Comparison of ENCODE assay signal across 8 mouse cellular contexts in genomic region chr14:18238750-18239731, GRCm38 (mm10). TPM values are rescaled to one million over a fixed set of nuclear protein-coding genes. Genes with fewer than 3 reads are reported as not detected.
DNase-seq lines count a peak whose midpoint lies in the region; ATAC-seq and TF ChIP-seq lines count a peak whose summit lies in the region.

TSS of gene Nr1d2 (minus strand) at chr14:18239127.

- peaks cover 5 to 10% of the 10 kb centered on the region in 2 experiments; a peak in 3 of 4 replicates for H3K4me1 ChIP-seq in MEL (ENCODE audit: control insufficient read depth in 1 of 2, insufficient read depth in 2 of 2, low read length in 2 of 2)
- peaks cover under 1% of the 10 kb centered on the region; the same call in 1 of the 2 replicates for H3K4me1 ChIP-seq in cerebellum, adult 2 months (ENCODE audit: control insufficient read depth, insufficient read depth, low read length)
- no peaks in the 10 kb centered on the region for H3K4me1 ChIP-seq in forebrain, postnatal 0 days (ENCODE audit: insufficient read depth)
- H3K4me1 ChIP-seq in lung, embryonic 15.5 days, result no peaks in the 10 kb centered on the region

- peak within 1 kb of the TSS; percentile 90 for H3K27ac ChIP-seq in MEL (ENCODE audit: control insufficient read depth, low read depth, low read length)
- peak within 1 kb of the TSS; percentile 100 for H3K27ac ChIP-seq in cerebellum, adult 2 months (ENCODE audit: insufficient read depth, low read length)
- H3K27ac ChIP-seq in forebrain, postnatal 0 days (ENCODE audit: low read depth, low read length), result peak within 1 kb of the TSS; percentile 91
- peak within 1 kb of the TSS; percentile 85 for H3K27ac ChIP-seq in lung, embryonic 15.5 days

- peaks cover 3% of the 10 kb centered on the region; the same call in 1 of the 2 replicates for H3K79me2 ChIP-seq in MEL (ENCODE audit: control insufficient read depth, insufficient read depth, low read length, poor library complexity)

- H3K9ac ChIP-seq in MEL (ENCODE audit: control insufficient read depth, low read depth, low read length, poor library complexity, severe bottlenecking), result peak within 1 kb of the TSS; percentile 93
- peak within 1 kb of the TSS; percentile 89 for H3K9ac ChIP-seq in forebrain, postnatal 0 days
- H3K9ac ChIP-seq in lung, embryonic 15.5 days, result peak within 1 kb of the TSS; percentile 66

- under 1% methylated on average over 62 of the region's 66 CpGs for WGBS in cerebellum, adult 2 months
- WGBS in forebrain, postnatal 0 days, result under 1% methylated on average over 49 of the region's 66 CpGs
- under 1% methylated on average over 54 of the region's 66 CpGs for WGBS in lung, embryonic 15.5 days

- 0 out of 6 replicates have a peak, but pooled peaks of 1 of the 3 experiments have one; percentile 2 for TF ChIP-seq CTCF in MEL (IDR thresholded peaks at IDR 0.05 in 2 of 3, conservative IDR thresholded peaks at IDR 0.05 in 1 of 3; ENCODE audit: control insufficient read depth in 1 of 3, insufficient read depth in 1 of 3, low read depth in 2 of 3, low read length in 3 of 3, poor library complexity in 1 of 3, severe bottlenecking in 1 of 3)
- TF ChIP-seq CTCF in cerebellum, adult 2 months (IDR thresholded peaks at IDR 0.05; ENCODE audit: borderline replicate concordance, insufficient read depth, low read depth, low read length), result no peak
- peak; percentile 57 for TF ChIP-seq CTCF in forebrain, postnatal 0 days (IDR thresholded peaks at IDR 0.05; ENCODE audit: low read depth)

- no peaks in the 10 kb centered on the region for H3K27me3 ChIP-seq in MEL (ENCODE audit: control insufficient read depth in 1 of 2, insufficient read depth in 2 of 2, low read length in 2 of 2)
- H3K27me3 ChIP-seq in cerebellum, adult 2 months (ENCODE audit: control insufficient read depth, insufficient read depth, low read length), result no peaks in the 10 kb centered on the region
- H3K27me3 ChIP-seq in forebrain, postnatal 0 days (ENCODE audit: insufficient read depth, low read length), result no peaks in the 10 kb centered on the region
- no peaks in the 10 kb centered on the region for H3K27me3 ChIP-seq in lung, embryonic 15.5 days

- no peak for TF ChIP-seq POLR2A in MEL (IDR thresholded peaks at IDR 0.05; ENCODE audit: control insufficient read depth in 1 of 2, insufficient read depth in 1 of 2, low read depth in 1 of 2, low read length in 2 of 2, poor library complexity in 1 of 2)
- peak; percentile 67 for TF ChIP-seq POLR2A in cerebellum, adult 2 months (IDR thresholded peaks at IDR 0.05; ENCODE audit: borderline replicate concordance, insufficient read depth, low read length)

- peak within 1 kb of the TSS; percentile 85 to 93 for H3K4me3 ChIP-seq in MEL (ENCODE audit: control insufficient read depth in 1 of 2, insufficient read depth in 1 of 2, low read depth in 2 of 2, low read length in 2 of 2)
- peak within 1 kb of the TSS; percentile 88 for H3K4me3 ChIP-seq in cerebellum, adult 2 months (replicated peaks; ENCODE audit: insufficient read depth, low read depth, low read length)
- peak within 1 kb of the TSS; percentile 93 for H3K4me3 ChIP-seq in forebrain, postnatal 0 days (ENCODE audit: low read depth, low read length)
- peak within 1 kb of the TSS; percentile 83 for H3K4me3 ChIP-seq in lung, embryonic 15.5 days

- no peak for TF ChIP-seq RAD21 in MEL (IDR thresholded peaks at IDR 0.05; ENCODE audit: low read depth, low read length)

- TF ChIP-seq EP300 in MEL (IDR thresholded peaks at IDR 0.05; ENCODE audit: low read depth in 1 of 2, low read length in 2 of 2), result no peak

- peak within 1 kb of the TSS; percentile 79 for H3K4me2 ChIP-seq in forebrain, postnatal 0 days (ENCODE audit: low read depth)
- peak within 1 kb of the TSS; percentile 91 for H3K4me2 ChIP-seq in lung, embryonic 15.5 days

- peak; percentile 86 for ATAC-seq in forebrain, postnatal 0 days
- peak; percentile 94 for ATAC-seq in lung, embryonic 15.5 days (ENCODE audit: borderline replicate concordance, extremely low read depth, low FRiP score, low TSS enrichment)

- H3K36me3 ChIP-seq in MEL (ENCODE audit: control insufficient read depth in 1 of 2, insufficient read depth in 2 of 2, low read length in 2 of 2), result peaks cover 0 to 14% of the 10 kb centered on the region in 2 experiments; a peak in 2 of 4 replicates
- H3K36me3 ChIP-seq in forebrain, postnatal 0 days (ENCODE audit: insufficient read depth), result no peaks in the 10 kb centered on the region
- H3K36me3 ChIP-seq in lung, embryonic 15.5 days, result no peaks in the 10 kb centered on the region

- DNase-seq in MEL (ENCODE audit: low read depth, low spot score), result peak; percentile 97
- DNase-seq in cerebellum, adult 2 months, result peak; percentile 99 to 100
- DNase-seq in forebrain, postnatal 0 days, result peak; percentile 94
- DNase-seq in heart, postnatal 4 days, result peak; percentile 100
- peak; percentile 97 to 99 for DNase-seq in layer of hippocampus, adult 8-10 months (ENCODE audit: low spot score in 2 of 2)
- peak; percentile 100 for DNase-seq in ovary, adult 18-20 months (ENCODE audit: low spot score)
- DNase-seq in thymus, postnatal 0 days (ENCODE audit: low spot score), result peak; percentile 95

- H3K9me3 ChIP-seq in MEL (replicated peaks; ENCODE audit: insufficient read depth, low read length), result no peaks in the 10 kb centered on the region
- H3K9me3 ChIP-seq in forebrain, postnatal 0 days (ENCODE audit: low read length), result no peaks in the 10 kb centered on the region
- no peaks in the 10 kb centered on the region for H3K9me3 ChIP-seq in lung, embryonic 15.5 days

TF ChIP-seq in MEL, 35 proteins besides CTCF, POLR2A, EP300 and RAD21:
- TF ChIP-seq MXI1 (IDR thresholded peaks at IDR 0.05; ENCODE audit: low read depth, low read length) (peak; percentile 66), SIN3A (IDR thresholded peaks at IDR 0.05; ENCODE audit: low read length) (peak; percentile 52; the same call in 1 of the 2 replicates), NELFE (IDR thresholded peaks at IDR 0.05; ENCODE audit: low read depth, low read length) (no peak; the same call in 1 of the 2 replicates), ELF1 (IDR thresholded peaks at IDR 0.05; ENCODE audit: low read depth, low read length) (peak; percentile 67; the same call in 1 of the 2 replicates), ZC3H11A (IDR thresholded peaks at IDR 0.05; ENCODE audit: low read depth, low read length) (no peak), MAZ (IDR thresholded peaks at IDR 0.05; ENCODE audit: low read depth, low read length) (peak; percentile 73), TAL1 (IDR thresholded peaks at IDR 0.05; ENCODE audit: low read length) (peak; percentile 45), ZKSCAN1 (IDR thresholded peaks at IDR 0.05; ENCODE audit: low read depth, low read length) (no peak), ETS1 (IDR thresholded peaks at IDR 0.05; ENCODE audit: low read depth, low read length) (0 out of 2 replicates have a peak, but pooled peaks have one; percentile 31), TCF12 (IDR thresholded peaks at IDR 0.05; ENCODE audit: low read depth, low read length) (peak; percentile 60), HCFC1 (IDR thresholded peaks at IDR 0.05; ENCODE audit: low read depth, low read length) (no peak)

RNA-seq across cellular contexts. Expression of gene Nr1d2, which starts in this region (rescaled TPM):
- total RNA-seq in MEL (2012; rRNA removed), result 5.4 and 6.1 TPM in 2 replicates
- 1 to 10 TPM in 1 of 2 experiments, not detected in 1; 4.9 TPM for polyA plus RNA-seq in MEL (2012; ENCODE audit: insufficient read depth in 1 of 2, insufficient read length in 2 of 2, low read depth in 1 of 2, low replicate concordance in 2 of 2, missing spikeins in 1 of 2)
- 81.9 and 87.2 TPM in 2 replicates for polyA plus RNA-seq in cerebellum, adult 2 months (2012; rRNA removed)
- 21.1 and 24.4 TPM in 2 replicates for total RNA-seq in forebrain, postnatal 0 days (2014; rRNA removed)
- 5.6 and 7.1 TPM in 2 replicates for polyA plus RNA-seq in forebrain, postnatal 0 days (2015; fragmentation: Nextera tagmentation; extraction: Ambion mirVana)
- 10 to 100 TPM; 36.3 to 39.3 TPM for total RNA-seq in heart, postnatal 4 days (2021)
- total RNA-seq in layer of hippocampus, adult 8-10 months (2022), result 10 to 100 TPM; 76.6 to 89.5 (median 81.7) TPM
- polyA plus RNA-seq in lung, embryonic 15.5 days (2015; fragmentation: Nextera tagmentation; extraction: Ambion mirVana), result 6.5 and 6.8 TPM in 2 replicates
- polyA plus RNA-seq in thymus, postnatal 0 days (2015; fragmentation: Nextera tagmentation; extraction: Ambion mirVana), result 8.5 and 11.9 TPM in 2 replicates

Comparison
In these comparisons a context has a peak if more than half of its experiments do, and no peak if none do; other contexts are left out.
1. Peak in every context shown above with its lines: DNase-seq, ATAC-seq, H3K4me3 ChIP-seq and H3K27ac ChIP-seq.